Mouse (Mus musculus) urinary bladder, adult 2 months (tissue): Measurements from ENCODE around the gene Rfx5. TPM values are rescaled to one million over a fixed set of nuclear protein-coding genes. Genes with fewer than 3 reads are reported as not detected.
A peak's percentile ranks its signal among the peaks of the same experiment; 100 is the strongest.
"Not testable (repeated sequence)": the region's sequence is repeated elsewhere in the genome, so short reads cannot be mapped to it uniquely, and the experiment has no call there.

Source experiments
- DNase-seq: peaks from one replicate; pipeline ENCODE4 v3.0.0; 2022; ENCODE audit warnings: low spot score
- polyA plus RNA-seq: library from polyadenylated mRNA; depleted of rRNA; stranded (reverse); fragments of >200 nt; gene quantifications from 2 replicates; pipeline ENCODE4 v1.2.3, GENCODE M21; 2012

Rfx5 gene
- polyA plus RNA-seq, 1 experiment: 22.7 TPM

GRCm38 (mm10) chr3:94936147-94936546 lies 17.7 kb upstream of the Rfx5 start:
- DNase-seq: not testable (repeated sequence)

DNA sequence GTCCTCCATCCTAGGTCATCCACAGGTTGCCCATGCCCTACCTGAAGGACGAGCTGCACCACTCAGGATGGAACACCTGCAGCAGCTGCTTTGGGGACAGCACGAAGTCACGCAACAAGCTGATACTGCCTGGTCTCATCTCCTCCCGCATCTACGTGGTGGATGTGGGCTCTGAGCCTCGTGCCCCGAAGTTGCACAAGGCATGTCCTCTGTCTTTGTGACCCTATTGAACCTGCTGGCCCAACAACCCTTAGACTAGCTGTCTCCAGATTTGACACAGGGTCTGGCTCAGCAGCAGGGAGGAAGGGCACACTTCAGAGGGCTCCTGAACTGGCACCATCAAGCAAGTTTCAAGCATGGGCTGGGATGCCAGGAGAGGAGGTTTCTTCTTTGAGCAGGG lies 16.7 kb upstream of the Rfx5 start:
- not testable (repeated sequence) for DNase-seq

GRCm38 (mm10) chr3:94940033-94940432 lies 13.8 kb upstream of the Rfx5 start:
- DNase-seq: not testable (repeated sequence)

DNA sequence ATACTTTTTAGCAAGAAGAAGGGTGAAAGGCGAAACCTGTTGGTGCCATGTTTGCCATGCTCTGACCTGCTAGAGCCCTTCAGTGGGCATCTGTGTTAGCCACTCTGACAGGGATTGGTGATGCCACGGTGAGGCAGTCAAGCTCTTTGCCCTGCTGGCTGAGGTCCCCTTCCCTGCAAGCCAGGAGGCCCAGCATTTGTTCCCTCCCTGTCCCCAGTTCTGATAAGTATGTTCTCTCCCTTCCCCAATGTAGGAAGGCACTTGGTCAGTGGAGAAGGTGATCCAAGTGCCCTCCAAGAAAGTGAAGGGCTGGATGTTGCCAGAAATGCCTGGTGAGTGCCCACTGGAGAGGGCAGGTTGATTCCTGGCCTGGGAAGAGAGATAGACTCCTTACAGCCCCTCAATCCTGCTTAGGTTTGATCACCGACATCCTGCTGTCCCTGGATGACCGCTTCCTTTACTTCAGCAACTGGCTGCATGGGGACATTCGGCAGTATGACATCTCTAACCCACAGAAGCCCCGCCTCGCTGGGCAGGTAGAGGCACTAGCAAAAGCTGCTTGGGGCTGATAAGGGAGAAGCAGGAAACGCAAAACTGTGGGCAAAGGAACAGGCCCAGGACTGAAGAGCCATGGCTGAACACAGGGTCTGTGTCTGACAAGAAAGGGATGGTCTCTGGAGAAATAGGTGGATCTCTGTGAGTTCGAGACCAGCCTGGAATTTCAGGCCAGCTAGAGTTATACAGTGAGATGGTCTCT lies 11.5 kb upstream of the Rfx5 start:
- not testable (repeated sequence) for DNase-seq

- not testable (repeated sequence) for DNase-seq
These were observed 10.2 kb upstream of the Rfx5 start for GRCm38 (mm10) chr3:94943706-94944105.

DNA sequence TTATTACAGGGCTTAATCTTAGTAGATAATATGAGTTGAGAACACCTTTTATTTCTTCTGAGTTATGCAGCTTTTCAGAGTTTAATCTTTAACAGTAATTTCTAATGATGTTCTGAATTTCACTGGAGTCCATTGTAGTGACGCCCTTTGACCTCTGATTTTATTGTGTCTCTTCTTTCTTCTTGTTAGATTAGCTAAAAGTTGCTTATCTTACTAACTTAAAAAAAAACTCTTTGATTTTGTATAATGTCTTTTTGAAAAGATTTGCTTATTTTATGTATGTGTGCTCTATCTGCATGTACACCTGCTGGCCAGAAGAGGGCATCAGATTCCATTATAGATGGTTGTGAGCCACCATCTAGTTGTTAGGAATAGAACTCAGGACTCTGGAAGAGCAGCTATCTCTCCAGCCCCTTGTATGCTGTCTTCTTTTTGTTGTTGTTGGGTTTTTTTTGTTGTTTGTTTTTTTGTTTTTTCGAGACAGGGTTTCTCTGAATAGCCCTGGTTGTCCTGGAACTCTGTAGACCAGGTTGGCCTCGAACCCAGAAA lies 5.7 kb upstream of the Rfx5 start:
- no peak for DNase-seq

- DNase-seq: no peak
These were observed 4.2 kb upstream of the Rfx5 start for GRCm38 (mm10) chr3:94949645-94950044.

DNA sequence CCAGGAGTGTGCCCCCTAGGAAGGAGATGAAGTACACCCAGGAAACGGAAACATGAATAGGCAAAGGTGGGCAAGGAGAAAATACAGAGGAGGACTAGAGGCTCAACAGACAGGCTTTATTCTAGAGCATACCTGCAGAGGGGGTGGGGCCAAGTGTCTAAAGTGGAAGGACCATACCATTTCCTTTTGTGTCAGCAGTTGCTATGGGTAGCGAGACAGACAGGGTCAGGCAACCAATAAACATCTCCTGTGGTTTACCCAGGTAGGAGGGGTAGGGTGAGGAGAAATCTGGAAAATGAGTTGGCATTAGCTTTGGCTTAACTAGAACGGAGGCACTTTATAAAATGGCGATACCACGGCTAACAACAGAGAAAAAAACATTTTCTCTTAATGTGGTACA lies 1.1 kb upstream of the Rfx5 start:
- DNase-seq: no peak

DNA sequence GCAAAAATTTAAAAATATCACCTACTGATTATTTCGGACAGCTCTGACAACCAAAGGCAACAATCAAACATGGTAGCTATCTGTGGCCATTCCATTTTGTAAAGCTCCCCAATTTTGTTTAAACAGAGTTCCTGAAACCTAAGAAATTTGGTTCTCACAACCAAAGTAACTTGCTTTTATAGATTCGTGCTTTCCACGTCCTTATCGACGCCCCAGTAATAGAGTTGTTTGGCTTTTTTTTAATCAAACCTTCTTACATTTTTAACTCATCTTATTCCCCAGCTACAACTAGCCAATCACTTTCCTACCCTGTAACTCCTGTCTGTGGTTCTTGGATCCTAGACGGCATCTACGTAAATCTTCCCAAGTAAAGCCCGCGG lies 501 bp upstream of the Rfx5 start:
- no peak for DNase-seq

DNA sequence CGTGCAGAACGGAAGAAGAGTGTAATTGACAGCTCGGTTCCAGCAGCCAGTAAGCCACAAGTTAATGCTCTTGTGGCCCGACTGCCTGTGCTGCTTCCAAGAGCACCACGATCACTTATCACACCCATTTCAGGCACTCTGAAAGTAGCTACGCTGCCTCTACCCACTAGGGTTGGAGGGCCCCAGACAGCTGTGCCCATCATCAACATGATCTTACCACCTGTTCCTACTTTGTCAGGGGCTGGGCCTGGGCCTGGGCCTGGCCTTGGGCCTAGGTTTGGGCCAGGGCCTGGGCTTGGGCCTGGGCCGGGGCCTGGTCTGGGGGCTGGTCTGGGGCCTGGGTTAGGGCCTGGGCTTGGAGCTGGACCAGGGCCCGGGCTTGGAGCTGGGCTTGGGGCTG lies 4.4 kb downstream of the Rfx5 start:
- DNase-seq: no peak

DNA sequence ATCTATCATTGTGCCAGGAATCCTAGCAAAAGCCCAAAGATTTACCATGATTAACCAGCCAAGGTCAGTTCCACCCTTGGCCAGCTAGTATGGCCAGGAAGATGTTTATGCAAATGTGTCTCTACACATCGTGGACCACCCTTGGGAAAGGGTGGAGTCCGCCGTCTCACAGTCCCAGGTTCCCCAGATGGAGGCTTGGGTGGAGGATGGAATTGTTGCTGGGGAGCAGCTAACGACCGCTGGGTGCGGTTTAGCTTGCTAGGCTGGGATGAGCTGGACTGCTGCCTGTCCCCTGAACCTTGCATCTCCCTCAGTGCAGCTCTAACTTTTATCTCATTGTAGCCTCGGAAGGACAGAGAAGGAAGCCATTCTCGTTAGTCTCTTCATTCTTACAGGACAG lies 6.0 kb downstream of the Rfx5 start:
- no peak for DNase-seq

GRCm38 (mm10) chr3:94960322-94960721 lies 6.4 kb downstream of the Rfx5 start:
- no peak for DNase-seq

GRCm38 (mm10) chr3:94964989-94965388 lies 11.1 kb downstream of the Rfx5 start:
- no peak for DNase-seq

DNA sequence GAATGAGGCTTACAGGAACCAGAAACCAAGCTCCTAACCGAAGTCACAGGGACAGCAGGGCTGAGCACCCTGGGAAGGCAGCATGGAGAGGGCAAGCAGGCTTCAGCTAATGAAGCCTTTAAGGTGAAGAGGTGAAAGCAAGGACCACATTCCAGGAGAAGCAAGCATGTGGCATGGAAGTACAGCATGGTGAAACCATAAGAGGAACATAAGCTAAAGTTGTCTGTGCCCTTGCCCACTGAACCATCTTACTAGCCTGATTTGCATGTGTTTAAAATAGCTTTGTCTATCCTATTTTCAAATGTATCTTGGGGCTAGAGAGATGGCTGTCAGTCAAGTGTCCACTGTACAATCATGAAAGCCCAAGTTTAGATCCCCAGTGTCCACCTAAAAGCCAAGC lies 12.0 kb downstream of the Rfx5 start:
- no peak for DNase-seq

DNA sequence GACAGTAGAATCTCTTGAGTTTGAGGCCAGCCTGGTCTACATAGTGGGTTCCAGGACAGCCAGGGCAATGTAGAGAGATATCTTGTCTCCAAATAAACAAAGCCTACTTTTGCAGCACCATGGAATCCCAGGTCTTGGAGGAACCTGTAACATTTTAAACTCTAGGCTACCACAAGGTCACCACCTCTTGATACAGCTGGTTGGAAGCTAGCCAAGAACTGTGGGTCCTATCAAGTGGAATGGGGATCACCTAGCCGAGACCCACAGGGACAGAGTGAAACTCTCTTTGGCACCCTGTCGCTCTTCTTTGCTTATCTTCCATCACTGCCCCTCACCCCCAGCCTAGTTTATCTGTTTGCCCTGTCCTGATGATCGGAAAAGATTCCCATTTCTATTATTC lies 18.7 kb downstream of the Rfx5 start:
- no peak for DNase-seq

DNA sequence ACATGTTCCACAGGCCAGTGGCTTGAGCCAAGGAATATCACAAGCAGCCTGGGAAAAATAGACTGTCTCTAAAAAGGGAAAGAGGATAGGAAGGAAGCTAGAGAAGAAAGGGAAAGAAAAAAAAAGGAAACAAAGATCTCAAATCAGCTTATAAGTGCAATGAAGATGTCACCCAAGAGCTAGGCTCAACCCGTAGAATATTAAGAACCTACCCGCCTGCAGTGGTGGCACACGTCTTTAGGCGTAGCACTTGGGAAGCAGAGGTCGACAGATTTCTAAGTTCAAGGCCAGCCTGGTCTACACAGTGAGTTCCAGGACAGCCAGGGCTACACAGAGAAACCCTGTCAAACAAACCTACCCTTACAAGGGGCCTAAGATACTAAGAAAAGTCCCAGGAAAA lies 19.7 kb downstream of the Rfx5 start:
- DNase-seq: no peak

GRCm38 (mm10) chr3:94974026-94974527 lies 20.2 kb downstream of the Rfx5 start:
- no peak for DNase-seq

GRCm38 (mm10) chr3:94974528-94975422 lies 20.9 kb downstream of the Rfx5 start, which contains the start of gene Pi4kb:
Gene Pi4kb (plus strand): TSS chr3:94974731.
- peak; percentile 76 for DNase-seq

GRCm38 (mm10) chr3:94984312-94984711 lies 30.4 kb downstream of the Rfx5 start:
- DNase-seq: no peak

DNA sequence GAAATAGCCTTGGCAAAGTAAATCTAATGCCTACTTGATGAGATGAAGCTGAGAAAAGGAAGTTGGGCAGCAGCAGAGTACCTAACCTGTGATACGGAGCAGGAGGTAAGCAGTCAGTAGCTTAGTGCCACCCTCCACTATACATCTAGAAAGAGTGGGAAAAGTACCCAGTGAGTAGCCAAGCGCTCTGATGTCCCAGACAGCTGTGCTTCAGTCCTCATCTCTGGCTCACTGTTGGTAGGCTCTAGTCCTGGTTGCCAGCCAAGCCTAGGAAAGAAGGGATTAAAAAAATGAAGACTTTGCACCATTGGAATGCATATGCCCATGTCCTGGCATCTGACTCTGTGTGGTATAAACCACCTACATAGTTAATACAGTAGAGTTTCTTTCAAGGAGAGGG lies 31.6 kb downstream of the Rfx5 start:
- DNase-seq: no peak

- DNase-seq: no peak
These were observed 33.7 kb downstream of the Rfx5 start for GRCm38 (mm10) chr3:94987578-94987977.

DNA sequence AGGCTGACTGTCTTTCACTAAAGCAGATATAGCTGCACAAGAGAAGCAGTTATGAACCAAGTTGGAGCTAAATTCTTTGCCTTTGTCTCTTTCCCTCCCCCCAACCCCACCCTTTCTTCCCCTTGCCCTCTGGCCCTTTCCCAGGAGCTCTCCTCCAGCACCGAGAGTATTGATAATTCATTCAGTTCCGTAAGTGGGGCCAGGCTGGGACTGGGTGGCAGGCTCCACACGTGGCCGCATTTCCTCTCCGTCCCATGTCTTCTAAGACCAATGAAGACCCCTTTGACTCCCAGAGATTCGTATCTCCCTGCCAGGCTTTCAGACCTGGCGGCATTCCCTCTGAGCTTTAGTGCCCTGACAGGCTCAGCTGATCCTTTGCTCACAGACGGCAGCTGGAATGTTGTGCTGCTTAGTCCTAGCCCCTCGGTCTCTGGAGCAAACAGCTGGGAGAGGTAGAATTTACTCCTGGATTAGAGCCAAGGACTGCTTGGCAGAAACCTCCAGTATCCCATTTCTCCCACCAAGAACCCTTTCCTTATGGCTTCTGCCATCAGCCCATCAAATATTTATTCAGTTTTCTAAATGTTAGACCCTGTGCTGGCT lies 35.4 kb downstream of the Rfx5 start:
- no peak for DNase-seq
